Mouse (Mus musculus): ENCODE data around the gene Crybb2.
"Not testable (repeated sequence)": the region's sequence is repeated elsewhere in the genome, so short reads cannot be mapped to it uniquely, and the experiment has no call there.

The Crybb2 gene

DNA sequence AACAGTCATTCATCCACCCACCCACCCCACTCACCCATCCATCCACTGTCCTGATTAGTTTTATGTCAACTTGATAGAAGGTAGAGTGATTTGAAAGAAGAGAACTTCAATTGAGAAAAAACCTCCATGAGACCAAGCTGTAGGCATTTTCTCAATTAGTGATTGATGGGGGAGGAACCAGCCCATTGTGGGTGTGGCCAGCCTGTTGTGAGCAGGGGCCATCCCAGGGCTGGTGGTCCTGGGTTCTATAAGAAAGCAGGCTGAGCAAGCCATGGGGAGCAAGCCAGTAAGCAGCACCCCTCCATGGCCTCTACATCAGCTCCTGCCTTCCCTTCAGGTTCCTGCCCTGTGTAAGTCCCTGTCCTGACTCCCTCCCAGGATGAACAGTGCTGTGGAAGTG lies at the start of gene Crybb2:
TSS of gene Crybb2 (minus strand) at position 101 of the 400 bp plus-strand sequence.
- Histone ChIP-seq H3K27me3 (ENCODE audit: control insufficient read depth, insufficient read depth, low read length, poor library complexity, severe bottlenecking) (no peaks in the 10 kb centered on the region), H3K36me3 (ENCODE audit: control insufficient read depth, insufficient read depth, low read length, poor library complexity, severe bottlenecking) (no peaks in the 10 kb centered on the region)
- no peak for DNase-seq (ENCODE audit: low read depth, low spot score)

DNA sequence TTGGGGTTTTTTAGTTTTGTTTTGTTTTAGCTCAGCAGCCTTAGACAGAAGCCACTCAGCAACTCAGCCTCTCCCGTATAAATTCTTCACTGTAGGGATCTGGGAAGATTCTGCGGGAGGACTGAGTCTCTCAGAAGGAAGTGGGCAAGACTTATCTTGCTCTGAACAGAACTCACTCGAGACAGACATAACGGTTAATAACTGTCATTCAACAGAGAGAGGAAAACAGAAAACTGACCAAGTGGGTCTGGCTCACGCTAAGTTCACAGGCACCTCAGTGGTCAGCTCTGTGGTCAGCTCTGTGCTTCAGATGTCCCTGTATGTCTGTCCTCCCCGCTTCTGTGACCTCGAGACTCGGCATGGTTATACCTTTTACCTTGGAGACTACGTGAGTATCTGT lies 49.4 kb upstream of the Crybb2 start:
- no peak for DNase-seq (ENCODE audit: low read depth, low spot score)
- H3K36me3 ChIP-seq (ENCODE audit: control insufficient read depth, insufficient read depth, low read length, poor library complexity, severe bottlenecking): no peaks in the 10 kb centered on the region
- H3K27me3 ChIP-seq (ENCODE audit: control insufficient read depth, insufficient read depth, low read length, poor library complexity, severe bottlenecking): no peaks in the 10 kb centered on the region

DNA sequence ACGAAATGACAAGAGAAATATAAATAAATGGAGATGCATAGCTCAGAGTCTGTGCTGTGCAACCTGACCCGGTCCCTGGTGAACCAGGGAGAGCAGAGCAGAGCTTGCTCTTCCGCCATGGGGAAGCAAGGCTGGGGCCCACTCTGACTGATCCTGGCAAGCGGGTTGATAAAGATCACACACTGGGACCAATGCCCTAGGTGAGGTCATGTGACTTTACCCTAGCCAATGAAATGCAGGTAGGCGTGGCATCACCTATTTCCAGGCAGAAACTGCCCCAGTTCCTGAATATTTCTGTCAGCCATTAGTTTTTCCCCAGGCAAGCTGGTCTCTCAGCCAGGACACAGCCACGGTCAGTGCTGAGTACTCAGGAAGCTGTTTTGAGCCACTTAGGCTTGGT lies 48.8 kb upstream of the Crybb2 start:
- Histone ChIP-seq H3K27me3 (ENCODE audit: control insufficient read depth, insufficient read depth, low read length, poor library complexity, severe bottlenecking) (no peaks in the 10 kb centered on the region), H3K36me3 (ENCODE audit: control insufficient read depth, insufficient read depth, low read length, poor library complexity, severe bottlenecking) (no peaks in the 10 kb centered on the region)
- peak; percentile 47 for DNase-seq (ENCODE audit: low read depth, low spot score)

DNA sequence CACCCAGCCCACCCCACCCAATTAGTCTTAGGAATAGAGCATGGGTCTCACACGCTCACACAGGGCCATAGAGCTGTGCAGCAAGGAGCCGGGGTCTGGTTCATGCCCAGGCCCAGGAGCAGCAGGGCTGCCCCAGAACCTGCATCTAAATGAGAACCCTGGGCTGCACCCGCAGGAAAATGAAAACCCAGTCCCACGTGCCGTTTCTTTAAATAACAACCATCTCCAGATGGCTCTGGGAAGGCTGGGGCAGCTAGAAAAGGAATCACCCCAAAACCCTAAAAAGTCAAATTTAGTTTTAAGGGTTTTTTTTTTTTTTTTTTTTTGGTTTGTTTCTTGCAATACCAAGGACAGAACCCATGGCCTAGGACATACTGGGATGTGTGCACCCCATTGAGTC lies 47.4 kb upstream of the Crybb2 start:
- no peaks in the 10 kb centered on the region for H3K36me3 ChIP-seq (ENCODE audit: control insufficient read depth, insufficient read depth, low read length, poor library complexity, severe bottlenecking)

DNA sequence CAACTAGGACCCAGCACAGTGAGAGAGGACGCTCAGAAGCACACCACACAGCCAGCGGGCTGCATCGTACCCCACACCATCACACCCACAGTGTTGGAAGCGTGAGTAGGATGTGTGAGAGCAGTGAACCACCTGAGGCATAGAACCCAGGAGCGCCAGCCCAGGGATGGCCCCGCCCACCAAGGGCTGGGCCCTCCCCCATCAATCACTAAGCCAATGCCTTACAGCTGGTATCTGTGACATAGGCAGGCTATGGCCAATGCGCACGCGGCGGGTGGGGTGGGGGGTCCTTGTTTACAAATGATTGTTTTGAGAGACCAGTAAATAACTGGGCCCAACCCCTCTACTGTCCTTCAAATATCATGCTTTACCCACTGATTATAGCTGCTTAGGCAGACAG lies 46.0 kb upstream of the Crybb2 start:
- Histone ChIP-seq H3K36me3 (ENCODE audit: control insufficient read depth, insufficient read depth, low read length, poor library complexity, severe bottlenecking) (no peaks in the 10 kb centered on the region), H3K27me3 (ENCODE audit: control insufficient read depth, insufficient read depth, low read length, poor library complexity, severe bottlenecking) (no peaks in the 10 kb centered on the region)
- no peak for DNase-seq (ENCODE audit: low read depth, low spot score)

More for the DNA sequence above, 47.4 kb upstream of the Crybb2 start:
- no peaks in the 10 kb centered on the region for H3K27me3 ChIP-seq (ENCODE audit: control insufficient read depth, insufficient read depth, low read length, poor library complexity, severe bottlenecking)
- no peak for DNase-seq (ENCODE audit: low read depth, low spot score)

DNA sequence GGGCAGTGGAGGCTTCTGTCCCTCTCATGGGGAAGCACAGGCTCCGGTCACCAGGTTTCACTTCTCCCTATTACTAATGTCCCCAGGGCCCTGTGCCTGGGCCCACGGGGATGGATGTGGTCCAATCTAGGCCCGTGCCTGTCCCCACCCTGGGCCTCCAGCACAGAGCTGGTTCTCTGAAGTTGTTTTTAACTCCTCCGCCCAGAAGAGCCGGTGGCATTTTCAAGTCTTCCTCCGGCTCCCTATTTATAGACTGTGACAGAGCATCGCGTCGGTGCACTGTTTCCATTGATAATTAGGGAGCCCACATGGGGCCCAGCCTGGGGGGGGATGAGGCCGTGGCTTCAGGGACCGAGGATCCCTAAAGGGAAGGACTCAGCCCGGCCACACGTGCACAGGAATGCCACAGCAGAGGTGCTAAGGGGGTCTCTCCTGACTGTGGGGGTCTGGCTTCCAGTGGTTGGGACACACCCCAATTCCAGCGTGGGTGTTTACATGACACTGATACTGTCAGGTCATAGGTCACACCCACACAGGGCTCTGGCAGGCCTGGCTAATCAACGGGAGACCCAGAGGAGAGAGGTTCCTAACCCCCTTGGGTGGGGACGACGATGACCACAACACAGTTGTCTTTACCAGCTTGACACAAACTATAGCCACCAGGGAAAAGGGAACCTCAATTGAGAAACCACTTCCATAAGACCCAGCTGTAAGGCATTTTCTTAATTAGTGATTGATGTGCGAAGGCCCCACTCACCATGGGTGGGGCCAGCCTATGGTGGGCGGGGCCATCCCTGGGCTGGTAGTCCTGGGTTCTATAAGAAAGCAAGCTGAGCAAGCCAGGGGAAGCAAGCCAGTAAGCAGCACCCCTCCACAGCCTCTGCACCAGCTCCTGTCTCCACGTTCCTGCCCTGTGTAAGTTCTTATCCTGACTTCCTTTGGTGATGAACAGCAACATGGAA lies 44.6 kb upstream of the Crybb2 start:
- no peaks in the 10 kb centered on the region for H3K27me3 ChIP-seq (ENCODE audit: control insufficient read depth, insufficient read depth, low read length, poor library complexity, severe bottlenecking)
- DNase-seq (ENCODE audit: low read depth, low spot score): peak; percentile 55
- H3K36me3 ChIP-seq (ENCODE audit: control insufficient read depth, insufficient read depth, low read length, poor library complexity, severe bottlenecking): no peaks in the 10 kb centered on the region

DNA sequence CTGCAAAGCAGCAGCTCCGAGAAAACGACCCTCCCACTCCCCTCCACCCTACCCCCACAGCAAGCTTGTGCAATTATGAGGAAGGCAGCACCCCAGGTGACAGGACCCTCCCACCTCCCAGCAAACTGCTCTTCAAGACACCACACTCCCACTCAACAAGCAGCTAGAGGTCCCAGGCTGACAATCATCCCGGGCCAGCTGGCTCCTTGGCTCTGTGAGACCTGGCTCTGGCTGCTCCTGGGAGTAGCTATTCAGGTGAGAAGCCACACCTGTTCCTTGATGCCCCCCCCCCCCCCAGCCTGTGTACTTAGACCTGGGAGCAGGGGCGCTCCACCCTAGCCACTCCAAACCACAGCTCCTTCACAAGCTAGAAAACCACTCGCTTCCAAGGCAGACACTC lies 43.2 kb upstream of the Crybb2 start:
- no peak for DNase-seq (ENCODE audit: low read depth, low spot score)
- H3K36me3 ChIP-seq (ENCODE audit: control insufficient read depth, insufficient read depth, low read length, poor library complexity, severe bottlenecking): no peaks in the 10 kb centered on the region
- no peaks in the 10 kb centered on the region for H3K27me3 ChIP-seq (ENCODE audit: control insufficient read depth, insufficient read depth, low read length, poor library complexity, severe bottlenecking)

DNA sequence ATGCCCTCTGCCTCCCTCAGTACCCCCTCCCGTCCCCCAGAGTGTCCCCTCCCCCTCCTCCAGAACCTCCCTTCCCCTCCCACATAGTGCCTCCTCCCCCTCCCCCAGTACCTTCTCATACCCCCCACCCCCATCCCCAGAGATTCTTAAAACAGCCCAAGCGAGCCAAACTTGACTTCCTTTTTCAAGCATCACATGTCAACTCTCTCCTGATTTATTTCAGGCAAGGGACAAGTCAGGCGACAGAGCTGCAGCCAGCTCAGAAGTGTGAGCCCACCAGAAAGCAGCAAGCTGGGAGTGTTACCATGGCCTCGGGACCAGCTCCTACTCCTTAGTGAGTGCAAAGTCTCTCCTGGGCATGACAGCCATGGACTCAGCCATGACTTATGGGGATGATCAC lies 41.4 kb upstream of the Crybb2 start:
- Histone ChIP-seq H3K36me3 (ENCODE audit: control insufficient read depth, insufficient read depth, low read length, poor library complexity, severe bottlenecking) (no peaks in the 10 kb centered on the region), H3K27me3 (ENCODE audit: control insufficient read depth, insufficient read depth, low read length, poor library complexity, severe bottlenecking) (no peaks in the 10 kb centered on the region)
- peak; percentile 25 for DNase-seq (ENCODE audit: low read depth, low spot score)

DNA sequence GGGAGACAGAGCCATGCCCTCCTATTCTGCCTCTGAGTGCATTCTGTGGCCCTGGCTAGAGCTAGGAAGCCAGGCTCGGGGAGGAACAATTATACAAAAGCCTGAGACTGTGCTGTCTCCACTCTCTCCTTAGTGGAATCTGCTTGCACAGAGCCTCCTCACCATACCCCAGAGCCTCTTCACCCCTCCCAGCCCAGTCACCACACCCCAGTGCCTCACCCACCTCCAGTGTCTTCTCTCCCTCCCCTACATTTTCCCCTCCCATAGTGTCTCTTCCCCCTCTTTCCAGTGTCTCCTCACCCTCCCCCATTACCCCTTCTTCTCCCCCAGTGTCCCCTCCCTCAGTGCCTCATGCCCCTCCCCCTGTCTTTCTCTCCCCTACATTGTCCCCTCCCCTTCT lies 41.0 kb upstream of the Crybb2 start:
- no peak for DNase-seq (ENCODE audit: low read depth, low spot score)
- Histone ChIP-seq H3K27me3 (ENCODE audit: control insufficient read depth, insufficient read depth, low read length, poor library complexity, severe bottlenecking) (no peaks in the 10 kb centered on the region), H3K36me3 (ENCODE audit: control insufficient read depth, insufficient read depth, low read length, poor library complexity, severe bottlenecking) (no peaks in the 10 kb centered on the region)

DNA sequence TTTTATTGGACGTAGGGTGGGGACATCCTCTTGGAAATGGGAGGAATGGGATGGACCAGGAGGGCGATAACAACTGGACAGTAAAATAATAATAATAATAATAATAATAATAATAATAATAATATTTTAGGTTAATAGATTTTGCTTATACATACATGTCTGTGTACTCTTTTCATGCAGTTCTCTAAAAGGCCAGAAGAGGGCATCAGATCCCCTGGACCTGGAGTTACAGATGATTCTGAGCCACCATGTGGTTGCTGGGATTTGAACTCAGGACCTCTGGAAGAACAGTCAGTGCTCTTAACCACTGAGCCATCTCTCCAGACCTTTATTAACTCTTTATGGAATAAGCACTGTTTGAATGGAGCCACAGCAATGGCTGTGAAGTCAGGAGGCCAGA lies 39.7 kb upstream of the Crybb2 start:
- DNase-seq (ENCODE audit: low read depth, low spot score): peak; percentile 63

DNA sequence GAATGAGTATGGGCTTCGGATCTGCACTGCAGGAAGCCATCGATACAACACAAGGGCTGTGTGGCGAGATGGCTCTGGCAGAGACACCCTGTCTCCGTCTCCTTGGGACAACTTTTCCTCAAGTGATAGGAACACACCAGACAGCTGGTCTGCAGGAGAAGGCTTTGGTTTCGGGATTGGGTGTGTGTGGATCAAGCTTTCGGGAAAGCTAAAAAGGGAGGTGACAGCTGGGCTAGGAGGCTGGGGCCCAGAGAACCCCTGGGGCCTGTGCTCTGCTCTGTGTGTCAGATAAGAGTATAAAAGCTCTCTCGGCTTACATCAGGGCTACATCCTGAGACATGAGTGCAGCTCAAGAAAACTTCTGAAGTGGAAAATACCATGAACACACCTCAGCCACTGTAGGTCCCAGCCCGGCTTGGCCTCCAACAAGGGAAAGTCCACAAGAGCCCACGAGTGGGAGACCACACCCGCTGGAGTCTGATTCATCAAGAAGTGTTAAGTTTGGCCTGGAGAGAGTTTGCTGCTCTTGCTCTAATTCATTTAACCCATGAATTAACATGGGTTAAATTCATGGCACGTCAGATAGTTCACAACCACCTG lies 38.3 kb upstream of the Crybb2 start:
- no peak for DNase-seq (ENCODE audit: low read depth, low spot score)
- H3K27me3 ChIP-seq (ENCODE audit: control insufficient read depth, insufficient read depth, low read length, poor library complexity, severe bottlenecking): no peaks in the 10 kb centered on the region
- no peaks in the 10 kb centered on the region for H3K36me3 ChIP-seq (ENCODE audit: control insufficient read depth, insufficient read depth, low read length, poor library complexity, severe bottlenecking)

More for the DNA sequence above, 39.7 kb upstream of the Crybb2 start:
- not testable (repeated sequence) for H3K36me3 ChIP-seq (ENCODE audit: control insufficient read depth, insufficient read depth, low read length, poor library complexity, severe bottlenecking); H3K27me3 ChIP-seq (ENCODE audit: control insufficient read depth, insufficient read depth, low read length, poor library complexity, severe bottlenecking)

DNA sequence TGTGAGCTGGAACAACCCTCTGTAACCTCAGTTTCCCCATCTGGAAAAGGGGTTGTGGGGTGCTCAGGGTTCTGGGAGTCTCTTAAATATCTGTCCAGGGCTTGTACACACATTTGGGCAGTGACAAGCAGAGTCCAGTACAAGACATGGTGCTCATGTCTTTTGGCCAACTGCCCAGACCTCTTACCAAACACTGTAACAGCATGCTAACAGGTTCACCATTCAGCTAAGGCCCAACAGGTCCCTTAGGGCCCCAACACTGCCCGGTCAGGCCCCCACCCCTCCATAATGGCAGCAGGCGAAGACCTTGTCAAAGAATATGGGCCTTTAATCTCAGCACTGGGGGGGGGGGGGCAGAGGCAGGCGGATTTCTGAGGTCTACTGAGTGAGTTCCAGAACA lies 37.8 kb upstream of the Crybb2 start:
- H3K36me3 ChIP-seq (ENCODE audit: control insufficient read depth, insufficient read depth, low read length, poor library complexity, severe bottlenecking): no peaks in the 10 kb centered on the region
- H3K27me3 ChIP-seq (ENCODE audit: control insufficient read depth, insufficient read depth, low read length, poor library complexity, severe bottlenecking): no peaks in the 10 kb centered on the region
- no peak for DNase-seq (ENCODE audit: low read depth, low spot score)

DNA sequence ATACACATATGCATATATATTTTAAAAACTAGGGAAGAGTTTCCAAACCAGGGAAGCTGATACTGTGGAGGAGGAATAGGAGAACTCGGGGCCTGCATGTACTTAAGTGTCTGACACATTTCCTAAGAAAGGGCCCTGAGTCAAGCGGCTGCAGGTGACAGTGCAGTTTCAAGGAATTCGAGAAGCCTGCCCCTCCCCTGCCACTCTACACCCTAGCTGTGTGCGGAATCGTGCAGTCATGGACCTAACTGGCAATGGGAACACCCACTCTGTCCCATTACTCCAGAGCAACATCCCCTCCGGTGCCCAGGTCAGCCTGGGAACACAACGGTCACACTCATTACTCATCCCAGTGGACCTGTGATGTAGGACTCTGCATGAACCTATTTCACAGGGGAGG lies 36.7 kb upstream of the Crybb2 start:
- Histone ChIP-seq H3K27me3 (ENCODE audit: control insufficient read depth, insufficient read depth, low read length, poor library complexity, severe bottlenecking) (no peaks in the 10 kb centered on the region), H3K36me3 (ENCODE audit: control insufficient read depth, insufficient read depth, low read length, poor library complexity, severe bottlenecking) (no peaks in the 10 kb centered on the region)
- no peak for DNase-seq (ENCODE audit: low read depth, low spot score)

DNA sequence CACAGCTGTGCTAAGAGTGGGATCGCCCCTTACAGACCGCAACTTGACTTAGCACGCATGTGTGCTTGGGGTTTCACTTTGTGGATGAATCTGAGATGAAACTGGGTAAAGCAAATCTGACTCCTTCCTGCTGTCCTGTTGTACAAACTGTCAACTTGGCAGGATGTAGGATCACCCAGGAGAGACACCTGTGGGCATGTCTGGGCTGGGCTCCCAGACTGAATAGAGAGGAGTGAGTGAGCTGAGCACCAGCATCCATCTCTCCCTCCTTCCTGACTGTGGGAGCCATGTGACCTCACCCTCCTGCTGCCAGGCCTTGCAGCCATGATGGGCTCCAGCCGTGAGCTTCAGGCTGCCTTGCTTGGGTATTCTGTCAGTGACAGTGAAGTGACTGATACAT lies 35.6 kb upstream of the Crybb2 start:
- no peaks in the 10 kb centered on the region for H3K27me3 ChIP-seq (ENCODE audit: control insufficient read depth, insufficient read depth, low read length, poor library complexity, severe bottlenecking)
- DNase-seq (ENCODE audit: low read depth, low spot score): no peak
- no peaks in the 10 kb centered on the region for H3K36me3 ChIP-seq (ENCODE audit: control insufficient read depth, insufficient read depth, low read length, poor library complexity, severe bottlenecking)

DNA sequence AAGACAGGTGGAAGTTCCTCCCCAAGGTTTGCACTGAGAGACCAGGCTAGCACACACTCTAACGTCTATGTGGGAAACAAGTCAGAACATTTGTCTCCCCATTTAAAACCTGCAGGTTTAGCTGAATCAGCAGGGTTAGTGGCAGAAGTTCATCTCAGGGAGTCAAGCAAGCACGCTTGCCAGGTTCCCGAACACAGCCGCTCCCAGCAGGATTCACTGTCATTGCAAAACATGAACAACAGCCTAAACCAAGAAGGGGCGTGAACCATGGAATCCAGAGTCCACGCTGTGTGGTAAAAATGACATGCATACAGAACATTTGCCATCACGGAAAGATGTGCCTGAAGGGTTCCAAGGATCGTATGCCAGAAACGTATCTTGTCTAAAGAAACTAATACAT lies 35.1 kb upstream of the Crybb2 start:
- Histone ChIP-seq H3K27me3 (ENCODE audit: control insufficient read depth, insufficient read depth, low read length, poor library complexity, severe bottlenecking) (no peaks in the 10 kb centered on the region), H3K36me3 (ENCODE audit: control insufficient read depth, insufficient read depth, low read length, poor library complexity, severe bottlenecking) (no peaks in the 10 kb centered on the region)
- no peak for DNase-seq (ENCODE audit: low read depth, low spot score)
